Mouse (Mus musculus) heart, embryonic 12.5 days (tissue): ENCODE results near the gene Hint2. TPM values are rescaled to one million over a fixed set of nuclear protein-coding genes. Genes with fewer than 3 reads are reported as not detected.
A peak's percentile ranks its signal among the peaks of the same experiment; 100 is the strongest.

Source experiments
- ATAC-seq: fragments of 200-750 bp; cut with Nextera tagmentation; 2 replicates; pipeline ENCODE4 v1.8.0; 2017; ENCODE audit warnings: moderate TSS enrichment, moderate library complexity; ENCODE audit not compliant: insufficient number of reproducible peaks, low FRiP score
- H3K27ac ChIP-seq: fragments of 300-500 bp; sonication (generic); 2 replicates; pipeline ENCODE4 v1.5.1; 2016; ENCODE audit warnings: mild to moderate bottlenecking, moderate library complexity; ENCODE audit not compliant: poor library complexity, severe bottlenecking
- H3K27me3 ChIP-seq: fragments of 300-500 bp; sonication (generic); replicated peaks from 2 replicates; pipeline ENCODE4 v1.6.1; 2016; ENCODE audit warnings: mild to moderate bottlenecking, moderate library complexity
- H3K36me3 ChIP-seq: fragments of 300-500 bp; sonication (generic); 2 replicates; pipeline ENCODE4 v1.6.1; 2016; ENCODE audit warnings: mild to moderate bottlenecking, moderate library complexity
- H3K4me1 ChIP-seq: fragments of 300-500 bp; sonication (generic); replicated peaks from 2 replicates; pipeline ENCODE4 v1.6.1; 2016; ENCODE audit warnings: mild to moderate bottlenecking
- H3K4me2 ChIP-seq: fragments of 300-500 bp; sonication (generic); 2 replicates; pipeline ENCODE4 v1.6.1; 2016; ENCODE audit warnings: mild to moderate bottlenecking, moderate library complexity
- H3K4me3 ChIP-seq: fragments of 300-500 bp; sonication (generic); 2 replicates; pipeline ENCODE4 v1.5.1; 2016; ENCODE audit warnings: mild to moderate bottlenecking
- H3K9ac ChIP-seq: fragments of 300-500 bp; sonication (generic); 2 replicates; pipeline ENCODE4 v1.6.1; 2016; ENCODE audit warnings: mild to moderate bottlenecking, moderate library complexity
- H3K9me3 ChIP-seq: fragments of 300-500 bp; sonication (generic); replicated peaks from 2 replicates; pipeline ENCODE4 v1.6.1; 2016; ENCODE audit warnings: mild to moderate bottlenecking, moderate library complexity
- WGBS: fragments of 180-500 bp; shearing (Covaris S2); methylation state at CpG from one replicate; pipeline ENCODE4 v1.1.7; 2016; 5-methylcytosine and 5-hydroxymethylcytosine counted together
- polyA plus RNA-seq: library from polyadenylated mRNA; unstranded; fragments of >200 nt; fragmentation: Nextera tagmentation; extraction: Ambion mirVana; gene quantifications from 2 replicates; pipeline ENCODE4 v1.2.1, GENCODE M21; 2016

Gene Hint2
- polyA plus RNA-seq, 1 experiment from 2014 or later = 130 TPM

DNA sequence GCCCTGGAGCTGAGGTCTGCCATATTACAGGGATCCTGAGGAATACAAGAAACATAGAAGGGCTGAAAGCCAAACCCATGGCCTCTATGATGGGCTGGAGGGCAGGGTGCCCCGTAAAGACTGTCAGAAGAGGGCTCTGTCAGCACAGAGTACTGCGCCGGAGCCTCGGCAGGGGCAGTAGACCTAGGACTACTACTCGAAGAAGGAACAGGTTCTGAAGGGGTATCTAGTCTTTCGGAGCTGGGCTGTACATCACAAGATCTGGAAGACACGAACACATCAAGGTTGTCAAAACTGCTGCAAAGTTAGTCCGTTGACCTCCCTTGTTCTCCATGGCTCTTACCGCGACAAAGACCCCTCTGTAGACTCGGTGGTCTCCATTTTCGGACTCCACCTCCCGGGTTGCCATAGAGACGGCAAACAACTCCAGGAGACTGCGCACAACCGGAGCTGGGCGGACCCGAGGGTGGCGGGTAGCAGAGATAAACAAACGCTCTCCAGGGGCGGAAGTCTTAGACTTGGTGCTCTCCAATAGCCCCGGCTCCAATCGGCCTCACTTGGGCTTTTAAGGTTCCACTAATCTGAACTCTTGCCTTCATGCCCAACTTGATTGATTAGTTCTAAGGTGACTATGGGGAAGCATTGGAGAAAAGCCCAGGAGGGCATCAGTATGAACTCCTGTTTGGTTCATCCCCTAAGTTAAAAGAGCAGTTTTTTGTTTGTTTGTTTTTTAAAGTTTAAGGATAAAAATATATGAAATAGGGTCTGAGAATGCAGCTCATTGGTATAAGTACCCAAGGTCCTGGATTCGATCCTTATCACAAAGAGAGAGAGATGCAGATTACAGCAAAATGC is 2.9 kb downstream of the Hint2 start, which contains the start of gene Spag8:
TSS of gene Spag8 (minus strand) at position 434 of the 855 bp plus-strand sequence.
- peaks cover 14% of the 10 kb centered on the region for H3K36me3 ChIP-seq
- H3K4me3 ChIP-seq = peak within 1 kb of the TSS; percentile 40
- peaks cover 17% of the 10 kb centered on the region for H3K4me1 ChIP-seq
- no peak within 1 kb of the TSS for H3K27ac ChIP-seq
- peak within 1 kb of the TSS; percentile 68 for H3K4me2 ChIP-seq
- H3K9ac ChIP-seq = no peak within 1 kb of the TSS
- H3K9me3 ChIP-seq = peaks cover 9% of the 10 kb centered on the region
- ATAC-seq = no peak
- H3K27me3 ChIP-seq = no peaks in the 10 kb centered on the region
- 12% methylated on average over 24 of the region's 24 CpGs for WGBS

GRCm38 (mm10) chr4:43652726-43653125 is 3.5 kb downstream of the Hint2 start:
- Histone ChIP-seq H3K27me3 (no peaks in the 10 kb centered on the region), H3K9me3 (peaks cover 9% of the 10 kb centered on the region), H3K9ac (no peak overlapping the region), H3K27ac (no peak overlapping the region), H3K4me3 (no peak overlapping the region), H3K36me3 (peaks cover 14% of the 10 kb centered on the region), H3K4me1 (peaks cover 17% of the 10 kb centered on the region), H3K4me2 (no peak overlapping the region)
- WGBS = 77% methylated on average over 4 of the region's 4 CpGs
- ATAC-seq = no peak

- Histone ChIP-seq H3K4me1 (peaks cover 6% of the 10 kb centered on the region; the same call in 1 of the 2 replicates), H3K9ac (no peak overlapping the region), H3K4me3 (no peak overlapping the region), H3K9me3 (peaks cover 9% of the 10 kb centered on the region), H3K27me3 (no peaks in the 10 kb centered on the region), H3K27ac (no peak overlapping the region), H3K36me3 (peaks cover 14% of the 10 kb centered on the region), H3K4me2 (no peak overlapping the region)
- ATAC-seq = no peak
- 88% methylated on average over 3 of the region's 3 CpGs for WGBS
Measured at GRCm38 (mm10) chr4:43649783-43650182, 6.5 kb downstream of the Hint2 start.

- no peaks in the 10 kb centered on the region for H3K9me3 ChIP-seq
- H3K27ac ChIP-seq = no peak overlapping the region
- H3K36me3 ChIP-seq = no peaks in the 10 kb centered on the region; the same call in 1 of the 2 replicates
- H3K9ac ChIP-seq = no peak overlapping the region
- 67% methylated on average over 6 of the region's 6 CpGs for whole genome bisulfite sequencing
- peaks cover 6% of the 10 kb centered on the region for H3K4me1 ChIP-seq
- ATAC-seq = no peak
- H3K4me2 ChIP-seq = no peak overlapping the region
- H3K4me3 ChIP-seq = no peak overlapping the region
- H3K27me3 ChIP-seq = no peaks in the 10 kb centered on the region
Measured at GRCm38 (mm10) chr4:43640491-43640890, 15.8 kb downstream of the Hint2 start.

DNA sequence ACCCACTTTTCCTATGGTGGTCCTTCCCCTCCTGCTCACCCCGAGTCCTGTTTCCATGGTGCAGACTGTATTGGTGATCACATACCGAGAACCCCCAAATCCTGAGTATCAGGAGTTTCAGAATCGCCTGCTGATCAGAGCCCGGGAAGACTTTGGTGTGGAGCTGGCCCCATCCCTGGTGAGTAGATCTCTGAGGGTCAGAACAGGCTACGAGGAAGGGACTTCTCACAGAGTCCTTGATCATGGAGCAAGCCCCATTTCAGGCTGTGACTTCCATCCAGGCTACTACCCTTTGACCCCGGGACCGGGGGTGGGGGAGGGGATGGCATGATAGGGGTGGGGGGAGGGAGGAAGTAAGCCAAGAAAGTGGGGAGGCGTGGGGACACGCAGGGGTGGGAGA is 16.2 kb downstream of the Hint2 start:
- Histone ChIP-seq H3K27me3 (no peaks in the 10 kb centered on the region), H3K9me3 (no peaks in the 10 kb centered on the region), H3K4me1 (peaks cover 10% of the 10 kb centered on the region), H3K4me3 (no peak overlapping the region), H3K36me3 (no peaks in the 10 kb centered on the region; the same call in 1 of the 2 replicates), H3K27ac (no peak overlapping the region), H3K9ac (no peak overlapping the region), H3K4me2 (no peak overlapping the region)
- no peak for ATAC-seq
- 64% methylated on average over 9 of the region's 9 CpGs for WGBS

DNA sequence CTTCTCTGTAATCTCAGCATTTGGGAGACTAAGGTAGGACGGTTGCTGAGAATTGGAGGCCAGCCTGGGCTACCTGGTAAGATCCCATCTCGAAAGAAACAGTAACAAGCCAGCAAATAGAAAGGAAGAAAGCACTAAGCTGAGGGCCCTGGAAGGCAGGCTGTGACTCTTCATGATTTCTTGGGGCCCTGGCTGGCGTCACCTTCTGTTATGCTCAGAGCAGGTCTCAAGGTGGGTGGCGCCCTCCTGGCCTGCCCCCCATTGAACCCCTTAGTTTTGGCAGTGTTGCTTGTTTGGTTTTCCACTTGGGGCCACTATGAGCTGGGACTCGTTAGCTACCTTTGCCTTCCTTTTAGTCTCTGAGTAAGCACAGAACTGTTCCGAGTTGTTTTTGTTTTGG is 19.5 kb downstream of the Hint2 start:
- no peak for ATAC-seq
- Histone ChIP-seq H3K27ac (no peak overlapping the region), H3K9ac (no peak overlapping the region), H3K4me1 (peaks cover 28% of the 10 kb centered on the region), H3K4me2 (no peak overlapping the region), H3K9me3 (no peaks in the 10 kb centered on the region), H3K36me3 (no peaks in the 10 kb centered on the region), H3K27me3 (peaks cover 10% of the 10 kb centered on the region), H3K4me3 (no peak overlapping the region)
- WGBS = 81% methylated on average over 6 of the region's 6 CpGs

- ATAC-seq = no peak
- Histone ChIP-seq H3K27ac (no peak overlapping the region), H3K4me2 (0 out of 2 replicates have a peak overlapping the region, but pooled peaks have one; percentile 17), H3K27me3 (peaks cover 10% of the 10 kb centered on the region), H3K36me3 (no peaks in the 10 kb centered on the region), H3K9me3 (no peaks in the 10 kb centered on the region), H3K9ac (no peak overlapping the region), H3K4me1 (peaks cover 38% of the 10 kb centered on the region), H3K4me3 (no peak overlapping the region)
- 80% methylated on average over 7 of the region's 7 CpGs for WGBS
Measured at GRCm38 (mm10) chr4:43634621-43635374, 21.5 kb downstream of the Hint2 start.

DNA sequence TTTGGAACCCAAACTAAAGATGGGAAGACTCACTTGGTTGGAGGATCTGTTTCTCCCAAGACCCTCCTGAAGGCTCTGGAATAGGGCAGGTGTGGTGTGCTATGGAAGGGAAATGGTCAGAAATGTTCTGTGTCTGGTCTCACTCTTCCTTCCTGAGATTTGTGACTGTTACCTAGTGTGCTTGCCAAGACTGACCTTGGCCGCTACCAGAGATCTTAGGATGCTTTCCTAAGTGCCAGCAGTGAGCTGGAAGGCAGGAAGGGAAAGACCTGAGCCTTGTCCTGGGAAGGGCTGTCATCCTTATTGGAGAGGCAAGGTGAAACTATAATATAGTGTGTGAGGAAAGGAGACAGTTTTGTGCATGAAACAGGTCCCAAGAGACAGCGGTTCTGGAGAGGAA is 22.5 kb downstream of the Hint2 start:
- Histone ChIP-seq H3K4me1 (peaks cover 38% of the 10 kb centered on the region), H3K36me3 (no peaks in the 10 kb centered on the region), H3K27ac (no peak overlapping the region), H3K9me3 (no peaks in the 10 kb centered on the region), H3K27me3 (peaks cover 10% of the 10 kb centered on the region), H3K4me3 (no peak overlapping the region), H3K4me2 (no peak overlapping the region), H3K9ac (no peak overlapping the region)
- 90% methylated on average over 2 of the region's 2 CpGs for WGBS
- no peak for ATAC-seq

- 82% methylated on average over 8 of the region's 8 CpGs for WGBS
- no peak overlapping the region for H3K9ac ChIP-seq
- no peak overlapping the region for H3K4me2 ChIP-seq
- peaks cover 38% of the 10 kb centered on the region for H3K4me1 ChIP-seq
- H3K36me3 ChIP-seq = no peaks in the 10 kb centered on the region
- no peak overlapping the region for H3K4me3 ChIP-seq
- peaks cover 10% of the 10 kb centered on the region for H3K27me3 ChIP-seq
- H3K9me3 ChIP-seq = no peaks in the 10 kb centered on the region
- H3K27ac ChIP-seq = no peak overlapping the region
- no peak for ATAC-seq
Measured at GRCm38 (mm10) chr4:43633296-43633695, 23.0 kb downstream of the Hint2 start.

DNA sequence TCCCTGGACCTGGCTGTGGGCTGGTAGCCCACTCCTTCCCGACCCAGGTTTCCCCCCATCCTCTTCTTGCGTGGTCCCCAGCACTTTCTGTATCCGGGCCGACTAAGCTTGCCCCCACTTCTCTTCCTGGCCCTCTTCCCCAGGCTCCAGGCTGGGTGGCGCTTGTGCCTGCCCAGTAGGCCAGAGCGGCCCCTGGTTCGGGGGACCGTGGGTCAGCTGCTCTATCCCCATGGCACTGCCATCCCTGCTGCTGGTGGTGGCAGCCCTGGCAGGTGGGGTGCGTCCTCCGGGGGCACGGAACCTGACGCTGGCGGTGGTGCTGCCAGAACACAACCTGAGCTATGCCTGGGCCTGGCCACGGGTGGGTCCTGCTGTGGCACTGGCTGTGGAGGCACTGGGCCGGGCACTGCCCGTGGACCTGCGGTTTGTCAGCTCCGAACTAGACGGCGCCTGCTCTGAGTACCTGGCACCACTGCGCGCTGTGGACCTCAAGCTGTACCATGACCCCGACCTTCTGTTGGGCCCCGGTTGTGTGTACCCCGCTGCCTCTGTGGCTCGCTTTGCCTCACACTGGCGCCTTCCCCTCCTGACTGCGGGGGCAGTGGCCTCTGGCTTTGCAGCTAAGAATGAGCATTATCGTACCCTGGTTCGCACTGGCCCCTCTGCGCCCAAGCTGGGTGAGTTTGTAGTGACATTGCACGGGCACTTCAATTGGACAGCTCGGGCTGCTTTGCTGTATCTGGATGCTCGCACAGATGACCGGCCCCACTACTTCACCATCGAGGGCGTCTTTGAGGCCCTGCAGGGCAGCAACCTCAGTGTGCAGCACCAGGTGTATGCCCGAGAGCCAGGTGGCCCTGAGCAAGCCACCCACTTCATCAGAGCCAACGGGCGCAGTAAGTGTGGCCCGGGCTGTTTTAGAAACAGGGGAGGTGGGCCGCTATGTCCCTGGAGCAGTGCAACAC is 24.0 kb downstream of the Hint2 start:
- no peaks in the 10 kb centered on the region for H3K36me3 ChIP-seq
- peak overlapping the region; percentile 67 for H3K4me3 ChIP-seq
- peak overlapping the region; percentile 89 for H3K9ac ChIP-seq
- H3K4me2 ChIP-seq = peak overlapping the region; percentile 93
- ATAC-seq = peak; percentile 9; the same call in 1 of the 2 replicates
- H3K27ac ChIP-seq = 0 out of 2 replicates have a peak overlapping the region, but pooled peaks have one; percentile 55
- H3K27me3 ChIP-seq = peaks cover 10% of the 10 kb centered on the region
- 41% methylated on average over 42 of the region's 42 CpGs for WGBS
- no peaks in the 10 kb centered on the region for H3K9me3 ChIP-seq
- H3K4me1 ChIP-seq = peaks cover 38% of the 10 kb centered on the region
